Mouse (Mus musculus): ENCODE results near the gene Slc39a11.

DNA sequence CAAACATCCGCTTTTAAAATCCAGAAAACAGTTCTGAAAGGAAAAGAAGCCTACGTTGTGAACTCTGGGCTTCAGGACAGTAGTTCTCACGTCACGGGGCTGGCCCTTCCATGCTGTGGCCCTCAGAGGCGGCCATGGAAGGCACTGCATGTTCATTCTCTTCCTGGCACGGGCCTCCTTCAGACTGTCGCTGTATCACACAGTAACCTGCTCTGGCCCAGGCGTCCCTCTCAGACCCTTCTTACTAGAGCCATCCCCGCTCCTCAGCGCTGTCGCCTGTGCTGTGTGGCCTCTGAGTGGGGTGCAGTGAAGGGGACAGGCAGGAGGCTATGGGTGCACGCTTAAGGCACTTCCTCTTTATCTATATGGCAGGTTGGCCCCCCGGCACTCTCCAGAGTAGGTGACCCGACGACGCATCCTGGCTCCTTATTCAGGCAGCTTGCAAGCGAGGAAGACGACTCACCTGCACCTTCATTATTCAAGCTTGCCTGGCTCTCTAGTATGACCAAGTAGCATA lies 12.0 kb upstream of the Slc39a11 start:
- no peak for TF ChIP-seq CTCF (IDR thresholded peaks at IDR 0.05; ENCODE audit: low read depth)
- no peak for TF ChIP-seq EP300 (IDR thresholded peaks at IDR 0.05; ENCODE audit: low read depth)
